Mouse (Mus musculus) heart, postnatal 0 days (tissue): ENCODE results near the gene Tdrd12.
"Not testable (repeated sequence)": the region's sequence is repeated elsewhere in the genome, so short reads cannot be mapped to it uniquely, and the experiment has no call there.

Source experiments
- CTCF ChIP-seq: IDR thresholded peaks from 2 replicates; pipeline ENCODE4 v1.5.1; 2016; ENCODE audit warnings: antibody characterized with exemption, control low read depth, low read depth
- EP300 ChIP-seq: IDR thresholded peaks from 2 replicates; pipeline ENCODE4 v1.6.1; 2016; ENCODE audit warnings: antibody characterized with exemption, low read depth

DNA sequence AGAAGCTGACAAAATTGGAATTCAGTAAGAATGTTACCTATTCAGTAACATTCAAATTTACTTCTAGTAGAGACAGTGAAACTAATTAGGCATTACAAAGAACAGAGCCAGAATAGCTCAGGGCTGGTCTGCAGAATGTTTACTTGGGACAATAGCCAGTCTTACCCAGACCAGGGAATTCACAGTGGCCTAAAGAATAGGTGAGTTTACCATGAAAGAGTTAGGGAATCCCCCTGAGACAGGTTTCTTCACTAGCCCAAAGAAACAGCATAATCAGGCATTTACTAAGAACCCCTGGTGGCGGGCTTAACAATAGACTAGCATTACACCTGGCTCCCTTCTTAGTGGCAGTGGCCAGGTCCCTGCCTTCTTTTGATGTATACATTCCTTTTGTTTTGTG, 7.0 kb downstream of the Tdrd12 start:
- not testable (repeated sequence) for TF ChIP-seq CTCF, EP300
